ENCODE assay signal across 22 mouse cellular contexts in genomic region chr11:94715622-94716021, GRCm38 (mm10). TPM values are rescaled to one million over a fixed set of nuclear protein-coding genes. Genes with fewer than 3 reads are reported as not detected.
DNase-seq lines count a peak whose midpoint lies in the region; ATAC-seq lines count a peak whose summit lies in the region.
"Had no signal": no experiment of that assay in that cellular context is flagged by ENCODE, and none has a peak within 500 bp of the region (broad histone marks: within the 10 kb centered on the region; RNA-seq: fewer than 3 reads in every experiment).

No protein-coding gene starts in this region.

- H3K36me3 ChIP-seq in midbrain, embryonic 11.5 days (ENCODE audit: control insufficient read depth, insufficient read depth, low read length) = no peaks in the 10 kb centered on the region
- no peaks in the 10 kb centered on the region for H3K36me3 ChIP-seq in midbrain, embryonic 13.5 days
- no peaks in the 10 kb centered on the region for H3K36me3 ChIP-seq in kidney, embryonic 15.5 days
- H3K36me3 ChIP-seq in hindbrain, embryonic 10.5 days = no peaks in the 10 kb centered on the region
- H3K36me3 ChIP-seq: embryonic facial prominence, embryonic 10.5 days; G1E; heart, embryonic 15.5 days had no signal

- no peak overlapping the region for H3K4me2 ChIP-seq in midbrain, embryonic 11.5 days
- H3K4me2 ChIP-seq in midbrain, embryonic 13.5 days (replicated peaks) = no peak overlapping the region
- no peak overlapping the region for H3K4me2 ChIP-seq in kidney, embryonic 15.5 days
- H3K4me2 ChIP-seq: forebrain, embryonic 13.5 days; heart, embryonic 11.5 days; heart, embryonic 15.5 days; hindbrain, embryonic 14.5 days had no signal

- no peak overlapping the region for H3K27ac ChIP-seq in midbrain, embryonic 11.5 days (ENCODE audit: low read depth, low read length)
- H3K27ac ChIP-seq in midbrain, embryonic 13.5 days = no peak overlapping the region
- H3K27ac ChIP-seq in kidney, embryonic 15.5 days = no peak overlapping the region
- no peak overlapping the region for H3K27ac ChIP-seq in hindbrain, embryonic 10.5 days
- H3K27ac ChIP-seq: embryonic facial prominence, embryonic 10.5 days; forebrain, embryonic 13.5 days; heart, adult 2 months; heart, embryonic 15.5 days; hindbrain, embryonic 14.5 days had no signal

- H3K9ac ChIP-seq in midbrain, embryonic 11.5 days (ENCODE audit: low read length) = no peak overlapping the region
- no peak overlapping the region for H3K9ac ChIP-seq in midbrain, embryonic 13.5 days (replicated peaks)
- no peak overlapping the region for H3K9ac ChIP-seq in kidney, embryonic 15.5 days
- H3K9ac ChIP-seq: forebrain, embryonic 13.5 days; forebrain, postnatal 0 days; heart, embryonic 15.5 days; hindbrain, embryonic 14.5 days had no signal

- no peak overlapping the region for H3K4me3 ChIP-seq in midbrain, embryonic 11.5 days (ENCODE audit: low read depth, low read length)
- H3K4me3 ChIP-seq in midbrain, embryonic 13.5 days (replicated peaks) = no peak overlapping the region
- H3K4me3 ChIP-seq in kidney, embryonic 15.5 days (replicated peaks) = no peak overlapping the region
- no peak overlapping the region for H3K4me3 ChIP-seq in hindbrain, embryonic 10.5 days
- H3K4me3 ChIP-seq: embryonic facial prominence, embryonic 10.5 days; forebrain, embryonic 13.5 days; heart, adult 2 months; heart, embryonic 15.5 days had no signal

- no peaks in the 10 kb centered on the region for H3K9me3 ChIP-seq in midbrain, embryonic 11.5 days (ENCODE audit: control insufficient read depth, low read length)
- H3K9me3 ChIP-seq in midbrain, embryonic 13.5 days = no peaks in the 10 kb centered on the region
- no peaks in the 10 kb centered on the region for H3K9me3 ChIP-seq in kidney, embryonic 15.5 days (replicated peaks)
- no peaks in the 10 kb centered on the region for H3K9me3 ChIP-seq in hindbrain, embryonic 10.5 days
- H3K9me3 ChIP-seq: embryonic facial prominence, embryonic 10.5 days; heart, embryonic 15.5 days had no signal

- H3K4me1 ChIP-seq in midbrain, embryonic 11.5 days (ENCODE audit: control insufficient read depth, insufficient read depth, low read length) = peaks cover 6% of the 10 kb centered on the region
- H3K4me1 ChIP-seq in midbrain, embryonic 13.5 days (replicated peaks) = peaks cover 23% of the 10 kb centered on the region
- peaks cover 19% of the 10 kb centered on the region for H3K4me1 ChIP-seq in kidney, embryonic 15.5 days
- peaks cover 19% of the 10 kb centered on the region for H3K4me1 ChIP-seq in hindbrain, embryonic 10.5 days (replicated peaks)

- peak; percentile 85 for DNase-seq in midbrain, embryonic 11.5 days (ENCODE audit: low spot score, missing footprints)
- peak; percentile 58 for DNase-seq in brain, adult 2 months (ENCODE audit: low read depth, low spot score)
- peak; percentile 17 to 31 for DNase-seq in frontal cortex, postnatal 14 days (ENCODE audit: low spot score in 2 of 2)
- DNase-seq in right cerebral cortex, postnatal 25 days = peak; percentile 20
- DNase-seq in hindbrain, embryonic 10.5 days (ENCODE audit: low spot score) = no peak
- DNase-seq: adrenal gland, adult 8-10 months; cerebellum, adult 18-20 months; cerebellum, adult 9-11 months; cerebellum, postnatal 36 days; forebrain, postnatal 0 days; gastrocnemius, postnatal 14 days; heart, adult 2 months; heart, postnatal 14 days had no signal

- no peaks in the 10 kb centered on the region for H3K27me3 ChIP-seq in midbrain, embryonic 11.5 days (ENCODE audit: control insufficient read depth, insufficient read depth, low read length)
- H3K27me3 ChIP-seq in midbrain, embryonic 13.5 days = no peaks in the 10 kb centered on the region
- no peaks in the 10 kb centered on the region for H3K27me3 ChIP-seq in kidney, embryonic 15.5 days
- no peaks in the 10 kb centered on the region; the same call in 1 of the 2 replicates for H3K27me3 ChIP-seq in hindbrain, embryonic 10.5 days (ENCODE audit: insufficient read depth, poor library complexity, severe bottlenecking)

- ATAC-seq in midbrain, embryonic 11.5 days (ENCODE audit: low FRiP score) = no peak
- ATAC-seq in midbrain, embryonic 13.5 days = no peak
- no peak for ATAC-seq in kidney, embryonic 15.5 days (replicated peaks; ENCODE audit: low FRiP score)
- ATAC-seq: forebrain, embryonic 13.5 days; forebrain, postnatal 0 days had no signal

- 53% methylated on average over 5 of the region's 5 CpGs for WGBS in midbrain, embryonic 11.5 days
- 52% methylated on average over 5 of the region's 5 CpGs for WGBS in midbrain, embryonic 13.5 days
- WGBS in kidney, embryonic 15.5 days = 84% methylated on average over 5 of the region's 5 CpGs
- 83% methylated on average over 5 of the region's 5 CpGs for WGBS in hindbrain, embryonic 10.5 days

RNA-seq across cellular contexts. Expression of gene Gm11541, which starts 11.3 kb away (rescaled TPM):
- not detected in 2 replicates for polyA plus RNA-seq in midbrain, embryonic 11.5 days (2014; fragmentation: Nextera tagmentation; extraction: Ambion mirVana)
- polyA plus RNA-seq in midbrain, embryonic 13.5 days (2015; fragmentation: Nextera tagmentation; extraction: Ambion mirVana) = not detected in 2 replicates
- 0.53 and 0.63 TPM in 2 replicates for polyA plus RNA-seq in kidney, embryonic 15.5 days (2015; fragmentation: Nextera tagmentation; extraction: Ambion mirVana)
- not detected in 2 replicates for polyA plus RNA-seq in hindbrain, embryonic 10.5 days (2016; fragmentation: Nextera tagmentation; extraction: Ambion mirVana)
- polyA plus RNA-seq: embryonic facial prominence, embryonic 10.5 days; forebrain, embryonic 13.5 days; forebrain, postnatal 0 days; G1E; gonadal fat pad, adult 2 months; heart, adult 2 months; heart, embryonic 11.5 days; heart, embryonic 15.5 days; hindbrain, embryonic 14.5 days had no signal

RNA-seq across cellular contexts. Expression of gene Cdc34b, which starts 26.0 kb away (rescaled TPM):
- 0.22 TPM in 1 of 2 replicates, not detected in the other for polyA plus RNA-seq in midbrain, embryonic 11.5 days (2014; fragmentation: Nextera tagmentation; extraction: Ambion mirVana)
- polyA plus RNA-seq in midbrain, embryonic 13.5 days (2015; fragmentation: Nextera tagmentation; extraction: Ambion mirVana) = 0.22 TPM in 2 replicates
- 0.41 and 0.47 TPM in 2 replicates for polyA plus RNA-seq in kidney, embryonic 15.5 days (2015; fragmentation: Nextera tagmentation; extraction: Ambion mirVana)
- polyA plus RNA-seq in hindbrain, embryonic 10.5 days (2016; fragmentation: Nextera tagmentation; extraction: Ambion mirVana) = 0.30 TPM in 1 of 2 replicates, not detected in the other
- polyA plus RNA-seq: forebrain, embryonic 13.5 days; forebrain, postnatal 0 days; G1E; heart, embryonic 15.5 days; hindbrain, embryonic 14.5 days had no signal

RNA-seq across cellular contexts. Expression of gene Xylt2, which starts 38.3 kb away (rescaled TPM):
- polyA plus RNA-seq in midbrain, embryonic 11.5 days (2014; fragmentation: Nextera tagmentation; extraction: Ambion mirVana) = 8.2 and 12.0 TPM in 2 replicates
- 8.3 and 11.3 TPM in 2 replicates for polyA plus RNA-seq in midbrain, embryonic 13.5 days (2015; fragmentation: Nextera tagmentation; extraction: Ambion mirVana)
- polyA plus RNA-seq in kidney, embryonic 15.5 days (2015; fragmentation: Nextera tagmentation; extraction: Ambion mirVana) = 20.3 and 22.4 TPM in 2 replicates
- polyA plus RNA-seq in hindbrain, embryonic 10.5 days (2016; fragmentation: Nextera tagmentation; extraction: Ambion mirVana) = 13.9 and 16.7 TPM in 2 replicates
